ENCODE assay signal across 8 mouse cellular contexts in genomic region chr7:28381938-28382337, GRCm38 (mm10). TPM values are rescaled to one million over a fixed set of nuclear protein-coding genes. Genes with fewer than 3 reads are reported as not detected.
DNase-seq lines count a peak whose midpoint lies in the region; ATAC-seq lines count a peak whose summit lies in the region.

No protein-coding gene starts in this region.

- H3K9ac ChIP-seq in embryonic facial prominence, embryonic 11.5 days (replicated peaks; ENCODE audit: low read length): peak overlapping the region; percentile 74
- H3K9ac ChIP-seq in heart, embryonic 12.5 days: peak overlapping the region; percentile 78
- peak overlapping the region; percentile 48 for H3K9ac ChIP-seq in kidney, embryonic 15.5 days

- peak overlapping the region; percentile 60 for H3K4me2 ChIP-seq in embryonic facial prominence, embryonic 11.5 days (ENCODE audit: low read depth, low read length)
- peak overlapping the region; percentile 76 for H3K4me2 ChIP-seq in heart, embryonic 12.5 days
- H3K4me2 ChIP-seq in kidney, embryonic 15.5 days: peak overlapping the region; percentile 70

- no peaks in the 10 kb centered on the region for H3K27me3 ChIP-seq in embryonic facial prominence, embryonic 11.5 days (ENCODE audit: control insufficient read depth, insufficient read depth, low read length)
- no peaks in the 10 kb centered on the region for H3K27me3 ChIP-seq in heart, embryonic 12.5 days (replicated peaks)
- H3K27me3 ChIP-seq in kidney, embryonic 15.5 days: no peaks in the 10 kb centered on the region

- no peaks in the 10 kb centered on the region for H3K36me3 ChIP-seq in embryonic facial prominence, embryonic 11.5 days (replicated peaks; ENCODE audit: control insufficient read depth, insufficient read depth, low read depth, low read length)
- peaks cover 17% of the 10 kb centered on the region for H3K36me3 ChIP-seq in heart, embryonic 12.5 days
- peaks cover 19% of the 10 kb centered on the region; the same call in 1 of the 2 replicates for H3K36me3 ChIP-seq in kidney, embryonic 15.5 days

- 2% methylated on average over 18 of the region's 20 CpGs for WGBS in embryonic facial prominence, embryonic 11.5 days
- WGBS in heart, embryonic 12.5 days: 0% methylated on average over 20 of the region's 20 CpGs
- 1% methylated on average over 20 of the region's 20 CpGs for WGBS in kidney, embryonic 15.5 days

- peak overlapping the region; percentile 27 for H3K4me3 ChIP-seq in embryonic facial prominence, embryonic 11.5 days (ENCODE audit: low read depth, low read length)
- H3K4me3 ChIP-seq in heart, embryonic 12.5 days: peak overlapping the region; percentile 40
- peak overlapping the region; percentile 39 for H3K4me3 ChIP-seq in kidney, embryonic 15.5 days (replicated peaks)

- H3K9me3 ChIP-seq in embryonic facial prominence, embryonic 11.5 days (replicated peaks; ENCODE audit: control insufficient read depth, low read length): no peaks in the 10 kb centered on the region
- H3K9me3 ChIP-seq in heart, embryonic 12.5 days (replicated peaks): no peaks in the 10 kb centered on the region
- H3K9me3 ChIP-seq in kidney, embryonic 15.5 days (replicated peaks): no peaks in the 10 kb centered on the region

- peak; percentile 44 for ATAC-seq in embryonic facial prominence, embryonic 11.5 days (replicated peaks; ENCODE audit: insufficient number of reproducible peaks, low FRiP score, low TSS enrichment, low read depth)
- ATAC-seq in heart, embryonic 12.5 days (ENCODE audit: insufficient number of reproducible peaks, low FRiP score): peak; percentile 68
- ATAC-seq in kidney, embryonic 15.5 days (replicated peaks; ENCODE audit: low FRiP score): peak; percentile 73

- peak; percentile 68 to 85 for DNase-seq in urinary bladder, adult 18-20 months (ENCODE audit: low spot score in 2 of 2)
- DNase-seq in urinary bladder, postnatal 10 days (ENCODE audit: low spot score): no peak
- DNase-seq in embryonic facial prominence, embryonic 11.5 days (ENCODE audit: low spot score): peak; percentile 88
- peak; percentile 90 for DNase-seq in lung, postnatal 14 days
- DNase-seq in ovary, postnatal 14 days (ENCODE audit: low spot score): peak; percentile 72
- peak; percentile 76 for DNase-seq in urinary bladder, adult 2 months (ENCODE audit: low spot score)

- peak overlapping the region; percentile 92 for H3K27ac ChIP-seq in embryonic facial prominence, embryonic 11.5 days (replicated peaks; ENCODE audit: low read depth, low read length)
- peak overlapping the region; percentile 100 for H3K27ac ChIP-seq in heart, embryonic 12.5 days (ENCODE audit: poor library complexity, severe bottlenecking)
- peak overlapping the region; percentile 100 for H3K27ac ChIP-seq in kidney, embryonic 15.5 days

- peaks cover 25% of the 10 kb centered on the region for H3K4me1 ChIP-seq in embryonic facial prominence, embryonic 11.5 days (ENCODE audit: control insufficient read depth, insufficient read depth, low read length)
- peaks cover 58% of the 10 kb centered on the region for H3K4me1 ChIP-seq in heart, embryonic 12.5 days (replicated peaks)
- H3K4me1 ChIP-seq in kidney, embryonic 15.5 days: peaks cover 72% of the 10 kb centered on the region

RNA-seq across cellular contexts. Expression of gene Zfp36, which starts 1.9 kb away (rescaled TPM):
- 4.7 and 5.5 TPM in 2 replicates for polyA plus RNA-seq in embryonic facial prominence, embryonic 11.5 days (2014; fragmentation: Nextera tagmentation; extraction: Ambion mirVana)
- 15.9 and 16.5 TPM in 2 replicates for polyA plus RNA-seq in heart, embryonic 12.5 days (2016; fragmentation: Nextera tagmentation; extraction: Ambion mirVana)
- 16.2 TPM in 2 replicates for polyA plus RNA-seq in kidney, embryonic 15.5 days (2015; fragmentation: Nextera tagmentation; extraction: Ambion mirVana)
- polyA plus RNA-seq in urinary bladder, adult 2 months (2012; rRNA removed): 33.5 and 34.1 TPM in 2 replicates

RNA-seq across cellular contexts. Expression of gene Plekhg2, which starts 9.5 kb away (rescaled TPM):
- 38.8 and 50.0 TPM in 2 replicates for polyA plus RNA-seq in embryonic facial prominence, embryonic 11.5 days (2014; fragmentation: Nextera tagmentation; extraction: Ambion mirVana)
- 58.0 and 65.3 TPM in 2 replicates for polyA plus RNA-seq in heart, embryonic 12.5 days (2016; fragmentation: Nextera tagmentation; extraction: Ambion mirVana)
- polyA plus RNA-seq in kidney, embryonic 15.5 days (2015; fragmentation: Nextera tagmentation; extraction: Ambion mirVana): 69.9 and 84.6 TPM in 2 replicates
- polyA plus RNA-seq in urinary bladder, adult 2 months (2012; rRNA removed): 11.7 and 23.9 TPM in 2 replicates

RNA-seq across cellular contexts. Expression of gene Med29, which starts 10.6 kb away (rescaled TPM):
- polyA plus RNA-seq in embryonic facial prominence, embryonic 11.5 days (2014; fragmentation: Nextera tagmentation; extraction: Ambion mirVana): 50.1 and 50.6 TPM in 2 replicates
- 45.4 and 46.5 TPM in 2 replicates for polyA plus RNA-seq in heart, embryonic 12.5 days (2016; fragmentation: Nextera tagmentation; extraction: Ambion mirVana)
- 52.6 and 57.7 TPM in 2 replicates for polyA plus RNA-seq in kidney, embryonic 15.5 days (2015; fragmentation: Nextera tagmentation; extraction: Ambion mirVana)
- polyA plus RNA-seq in urinary bladder, adult 2 months (2012; rRNA removed): 25.6 and 30.8 TPM in 2 replicates

RNA-seq across cellular contexts. Expression of gene Paf1, which starts 10.8 kb away (rescaled TPM):
- polyA plus RNA-seq in embryonic facial prominence, embryonic 11.5 days (2014; fragmentation: Nextera tagmentation; extraction: Ambion mirVana): 80.0 and 81.4 TPM in 2 replicates
- 68.5 and 70.4 TPM in 2 replicates for polyA plus RNA-seq in heart, embryonic 12.5 days (2016; fragmentation: Nextera tagmentation; extraction: Ambion mirVana)
- polyA plus RNA-seq in kidney, embryonic 15.5 days (2015; fragmentation: Nextera tagmentation; extraction: Ambion mirVana): 86.8 and 100 TPM in 2 replicates
- 108 and 130 TPM in 2 replicates for polyA plus RNA-seq in urinary bladder, adult 2 months (2012; rRNA removed)

RNA-seq across cellular contexts. Expression of gene Rps16, which starts 31.5 kb away (rescaled TPM):
- 988 and 991 TPM in 2 replicates for polyA plus RNA-seq in embryonic facial prominence, embryonic 11.5 days (2014; fragmentation: Nextera tagmentation; extraction: Ambion mirVana)
- polyA plus RNA-seq in heart, embryonic 12.5 days (2016; fragmentation: Nextera tagmentation; extraction: Ambion mirVana): 629 and 630 TPM in 2 replicates
- polyA plus RNA-seq in kidney, embryonic 15.5 days (2015; fragmentation: Nextera tagmentation; extraction: Ambion mirVana): 995 and 1,159 TPM in 2 replicates
- 1,939 and 2,023 TPM in 2 replicates for polyA plus RNA-seq in urinary bladder, adult 2 months (2012; rRNA removed)
